Mouse (Mus musculus) liver, embryonic 15.5 days (tissue): ENCODE results near the gene Rexo2. TPM values are rescaled to one million over a fixed set of nuclear protein-coding genes. Genes with fewer than 3 reads are reported as not detected.

ENCODE experiments used
- ATAC-seq: fragments of 200-750 bp; cut with Nextera tagmentation; 2 replicates; pipeline ENCODE4 v1.8.0; 2017; ENCODE audit warnings: moderate number of reproducible peaks, mild to moderate bottlenecking, moderate library complexity; ENCODE audit not compliant: insufficient read depth
- H3K27ac ChIP-seq: fragments of 300-500 bp; sonication (generic); replicated peaks from 2 replicates; pipeline ENCODE4 v1.5.1; 2015; ENCODE audit warnings: mild to moderate bottlenecking, inconsistent platforms
- H3K27me3 ChIP-seq: fragments of 300-500 bp; sonication (generic); 2 replicates; pipeline ENCODE4 v1.6.1; 2015; ENCODE audit warnings: mild to moderate bottlenecking, inconsistent platforms
- H3K36me3 ChIP-seq: fragments of 300-500 bp; sonication (generic); replicated peaks from 2 replicates; pipeline ENCODE4 v1.6.1; 2015; ENCODE audit warnings: moderate library complexity, mild to moderate bottlenecking, inconsistent platforms
- H3K4me1 ChIP-seq: fragments of 300-500 bp; sonication (generic); replicated peaks from 2 replicates; pipeline ENCODE4 v1.6.1; 2015; ENCODE audit warnings: inconsistent platforms
- H3K4me2 ChIP-seq: fragments of 300-500 bp; sonication (generic); 2 replicates; pipeline ENCODE4 v1.6.1; 2015; ENCODE audit warnings: moderate library complexity, mild to moderate bottlenecking, inconsistent platforms
- H3K4me3 ChIP-seq: fragments of 300-500 bp; sonication (generic); replicated peaks from 2 replicates; pipeline ENCODE4 v1.5.1; 2015; ENCODE audit warnings: mild to moderate bottlenecking, inconsistent platforms
- H3K9ac ChIP-seq: fragments of 300-500 bp; sonication (generic); 2 replicates; pipeline ENCODE4 v1.6.1; 2015; ENCODE audit warnings: moderate library complexity, mild to moderate bottlenecking, inconsistent platforms
- H3K9me3 ChIP-seq: fragments of 300-500 bp; sonication (generic); replicated peaks from 2 replicates; pipeline ENCODE4 v1.6.1; 2016; ENCODE audit warnings: inconsistent platforms
- WGBS: fragments of 180-500 bp; shearing (Covaris S2); methylation state at CpG from one replicate; pipeline ENCODE4 v1.1.7; 2015; ENCODE audit warnings: mixed read lengths; ENCODE audit not compliant: insufficient replicate concordance; 5-methylcytosine and 5-hydroxymethylcytosine counted together
- polyA plus RNA-seq: library from polyadenylated mRNA; unstranded; fragments of >200 nt; fragmentation: Nextera tagmentation; extraction: Ambion mirVana; gene quantifications from 2 replicates; pipeline ENCODE4 v1.2.1, GENCODE M21; 2015

Gene Rexo2
- polyA plus RNA-seq, 1 experiment from 2014 or later: 90.9 TPM

GRCm38 (mm10) chr9:48501192-48501591 is 20.8 kb upstream of the Rexo2 start:
- H3K4me1 ChIP-seq: peaks cover 2% of the 10 kb centered on the region
- no peak overlapping the region for H3K4me3 ChIP-seq
- no peak overlapping the region for H3K27ac ChIP-seq
- no peak overlapping the region for H3K4me2 ChIP-seq
- peaks cover 19% of the 10 kb centered on the region for H3K27me3 ChIP-seq
- H3K9ac ChIP-seq: no peak overlapping the region
- H3K9me3 ChIP-seq: no peaks in the 10 kb centered on the region
- WGBS: 64% methylated on average over 7 of the region's 7 CpGs
- no peak for ATAC-seq
- no peaks in the 10 kb centered on the region for H3K36me3 ChIP-seq

DNA sequence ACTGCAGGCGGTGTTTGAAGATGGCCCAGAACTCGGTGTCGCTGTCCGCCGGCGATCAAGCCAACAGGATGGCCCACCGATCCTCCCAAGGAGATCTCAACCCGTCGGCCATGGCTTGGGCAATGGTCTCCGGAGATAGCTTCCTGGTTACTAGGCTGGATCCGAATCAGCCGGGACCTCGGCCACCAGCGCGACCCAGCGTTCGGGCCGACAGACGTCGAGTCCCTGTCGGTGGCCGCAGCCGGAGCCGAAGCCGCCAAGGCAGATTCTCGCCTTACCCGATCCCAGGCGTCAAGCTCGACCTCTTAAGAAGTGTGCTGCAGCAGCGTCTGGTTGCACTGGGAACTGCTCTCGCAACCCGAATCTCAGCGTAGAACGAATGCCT is 15.1 kb upstream of the Rexo2 start:
- Histone ChIP-seq H3K9ac (peak overlapping the region; percentile 95), H3K27ac (peak overlapping the region; percentile 90), H3K4me1 (peaks cover 24% of the 10 kb centered on the region), H3K9me3 (no peaks in the 10 kb centered on the region), H3K27me3 (no peaks in the 10 kb centered on the region), H3K4me2 (peak overlapping the region; percentile 83), H3K36me3 (peaks cover 31% of the 10 kb centered on the region), H3K4me3 (peak overlapping the region; percentile 95)
- peak; percentile 55 for ATAC-seq
- WGBS: 4% methylated on average over 34 of the region's 34 CpGs

DNA sequence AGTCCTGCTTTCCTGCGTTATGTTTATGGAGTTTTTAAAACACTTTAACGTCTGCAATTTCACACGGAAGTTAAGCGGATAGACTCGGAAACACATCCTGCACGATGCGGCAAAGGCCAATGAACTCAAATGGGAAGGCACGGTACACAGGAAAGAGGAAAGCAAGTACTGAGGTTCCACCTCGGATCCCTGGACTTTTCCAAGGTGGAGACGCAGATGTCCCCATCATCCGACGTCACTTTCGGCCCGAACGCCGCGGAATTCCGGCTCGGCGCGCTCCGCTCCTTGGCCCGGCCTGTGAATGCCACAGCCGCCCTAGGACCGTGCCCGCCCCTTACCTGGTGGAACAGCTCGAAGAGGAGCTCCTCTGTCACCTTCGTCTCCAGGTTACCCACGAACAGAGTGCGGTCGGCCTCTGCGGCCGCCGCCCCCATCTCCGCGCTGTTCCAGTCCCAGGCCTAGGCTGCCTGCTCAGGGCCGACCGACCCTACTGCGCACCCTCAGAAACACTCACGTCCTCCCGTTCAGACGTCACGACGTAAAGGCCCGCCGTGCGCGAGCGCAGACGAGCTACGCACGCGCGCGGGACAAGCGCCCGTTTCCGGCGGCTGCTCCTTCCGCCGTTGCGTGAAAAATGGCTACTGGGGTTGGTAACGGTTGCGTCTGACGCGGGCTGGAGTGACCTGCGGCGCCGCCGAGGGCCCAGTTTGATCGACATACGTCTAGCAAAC is 14.6 kb upstream of the Rexo2 start, which contains the start of the genes Rbm7 and Gm5617:
Gene Rbm7 (minus strand): TSS at position 483 of the 731 bp plus-strand sequence.
Gene Gm5617 (plus strand): TSS at position 626 of the 731 bp plus-strand sequence.
- under 1% methylated on average over 72 of the region's 72 CpGs for WGBS
- Histone ChIP-seq H3K27ac (peak within 1 kb of the TSS; percentile 90), H3K4me1 (peaks cover 24% of the 10 kb centered on the region), H3K36me3 (peaks cover 36% of the 10 kb centered on the region), H3K9me3 (no peaks in the 10 kb centered on the region), H3K4me2 (peak within 1 kb of the TSS; percentile 83), H3K9ac (peak within 1 kb of the TSS; percentile 95), H3K4me3 (peak within 1 kb of the TSS; percentile 95), H3K27me3 (no peaks in the 10 kb centered on the region)
- peak; percentile 100 for ATAC-seq

DNA sequence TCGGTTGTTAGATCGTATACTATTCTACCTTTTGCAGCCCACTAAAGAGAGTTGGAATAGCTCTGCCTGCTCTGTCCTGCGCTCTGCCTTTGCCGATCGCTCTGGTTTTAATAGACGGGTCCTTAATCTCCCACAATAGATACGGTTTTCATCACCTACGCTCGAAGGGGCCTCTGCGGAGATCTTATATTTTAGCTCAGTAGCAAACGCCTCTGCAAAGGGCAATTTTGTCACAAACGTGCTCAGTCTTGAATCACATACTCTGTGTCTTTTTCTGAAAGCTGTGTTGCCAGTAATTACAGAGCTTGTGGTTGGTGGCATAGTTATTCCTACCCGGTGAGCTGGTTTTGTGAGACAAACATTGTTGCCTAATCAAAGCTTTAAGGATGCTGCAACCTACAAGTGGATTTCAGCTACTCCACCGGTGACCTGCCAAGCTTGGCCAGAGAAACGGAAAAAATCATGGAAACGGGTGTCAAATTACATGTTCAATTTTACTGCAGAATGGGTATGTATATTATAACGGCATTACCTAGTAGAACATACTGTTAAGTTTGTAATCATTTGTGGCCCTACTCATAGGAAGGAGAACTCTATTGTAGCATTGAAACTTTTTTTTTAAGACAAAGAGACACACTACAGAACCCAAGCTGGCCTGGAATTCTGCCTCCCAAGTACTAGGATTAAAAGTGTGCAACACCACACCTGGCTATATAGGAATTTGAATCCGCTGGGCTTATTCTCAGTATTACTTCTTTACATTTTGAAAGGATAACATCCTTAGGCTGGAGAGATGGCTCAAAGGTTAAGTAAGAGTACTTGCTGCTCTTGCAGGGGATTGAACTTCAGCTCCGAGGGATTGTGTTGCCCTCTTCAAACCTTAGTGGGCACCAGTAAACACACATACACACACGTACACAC is 1.1 kb upstream of the Rexo2 start:
- Histone ChIP-seq H3K9me3 (no peaks in the 10 kb centered on the region), H3K27ac (0 out of 2 replicates have a peak overlapping the region, but pooled peaks have one; percentile 46), H3K4me2 (peak overlapping the region; percentile 98), H3K4me1 (peaks cover 38% of the 10 kb centered on the region), H3K9ac (peak overlapping the region; percentile 19; the same call in 1 of the 2 replicates), H3K4me3 (peak overlapping the region; percentile 85), H3K27me3 (no peaks in the 10 kb centered on the region), H3K36me3 (peaks cover 22% of the 10 kb centered on the region)
- WGBS: 37% methylated on average over 20 of the region's 20 CpGs
- ATAC-seq: no peak

DNA sequence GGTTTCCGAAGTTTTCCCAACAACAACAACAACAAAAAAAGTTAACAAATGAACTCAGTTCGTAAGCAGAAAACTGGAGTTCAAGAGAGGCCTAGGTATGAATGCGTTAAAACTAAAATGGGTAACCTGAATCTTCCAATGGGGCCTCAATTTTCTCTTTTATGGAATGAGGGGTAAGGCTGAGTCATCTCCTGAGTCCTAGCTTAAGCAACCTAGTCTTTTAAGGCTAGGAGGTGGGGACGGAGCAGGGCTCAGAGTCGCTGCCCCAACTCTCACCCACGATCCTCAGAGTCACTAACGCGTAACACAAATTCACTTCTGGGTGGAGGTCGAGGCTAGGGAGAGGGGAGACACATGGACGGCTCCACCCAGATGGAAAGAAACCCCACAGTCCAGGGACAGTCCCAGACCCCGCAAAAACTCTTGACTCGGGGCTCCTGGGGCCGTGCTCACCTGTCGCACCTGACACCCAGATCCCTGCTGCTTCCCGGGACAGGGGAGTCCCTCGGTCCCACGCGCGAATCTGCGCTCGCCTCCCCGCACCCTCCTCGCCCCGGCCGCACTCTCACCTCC is 499 bp downstream of the Rexo2 start:
- Histone ChIP-seq H3K9ac (peak overlapping the region; percentile 80), H3K36me3 (peaks cover 22% of the 10 kb centered on the region), H3K27ac (peak overlapping the region; percentile 72), H3K9me3 (no peaks in the 10 kb centered on the region), H3K4me1 (peaks cover 42% of the 10 kb centered on the region), H3K4me3 (peak overlapping the region; percentile 85), H3K4me2 (peak overlapping the region; percentile 98), H3K27me3 (no peaks in the 10 kb centered on the region)
- peak; percentile 32 for ATAC-seq
- 5% methylated on average over 25 of the region's 25 CpGs for WGBS

DNA sequence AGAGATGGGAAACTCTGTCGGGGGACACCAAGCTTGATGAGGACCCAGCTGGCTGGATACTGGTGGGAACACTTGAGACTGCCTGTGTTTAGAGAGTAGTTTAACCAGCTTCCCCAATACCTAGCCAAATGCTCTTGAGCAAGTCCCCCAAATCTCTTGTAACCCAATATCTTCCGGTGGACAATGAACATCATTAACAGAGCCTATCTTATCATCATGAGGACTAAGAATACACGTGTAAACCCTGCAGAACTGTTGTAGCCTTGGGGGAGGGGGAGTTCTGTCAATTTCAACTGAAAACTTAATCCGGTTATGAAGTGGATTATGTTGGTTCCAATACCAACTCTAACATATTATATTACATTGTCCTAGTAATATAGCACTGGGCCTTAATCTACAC is 1.6 kb downstream of the Rexo2 start:
- peaks cover 42% of the 10 kb centered on the region for H3K4me1 ChIP-seq
- 57% methylated on average over 4 of the region's 4 CpGs for WGBS
- no peaks in the 10 kb centered on the region for H3K9me3 ChIP-seq
- no peak overlapping the region for H3K27ac ChIP-seq
- H3K36me3 ChIP-seq: peaks cover 27% of the 10 kb centered on the region
- H3K27me3 ChIP-seq: no peaks in the 10 kb centered on the region
- no peak overlapping the region for H3K4me3 ChIP-seq
- H3K9ac ChIP-seq: no peak overlapping the region
- peak overlapping the region; percentile 98 for H3K4me2 ChIP-seq
- ATAC-seq: no peak

DNA sequence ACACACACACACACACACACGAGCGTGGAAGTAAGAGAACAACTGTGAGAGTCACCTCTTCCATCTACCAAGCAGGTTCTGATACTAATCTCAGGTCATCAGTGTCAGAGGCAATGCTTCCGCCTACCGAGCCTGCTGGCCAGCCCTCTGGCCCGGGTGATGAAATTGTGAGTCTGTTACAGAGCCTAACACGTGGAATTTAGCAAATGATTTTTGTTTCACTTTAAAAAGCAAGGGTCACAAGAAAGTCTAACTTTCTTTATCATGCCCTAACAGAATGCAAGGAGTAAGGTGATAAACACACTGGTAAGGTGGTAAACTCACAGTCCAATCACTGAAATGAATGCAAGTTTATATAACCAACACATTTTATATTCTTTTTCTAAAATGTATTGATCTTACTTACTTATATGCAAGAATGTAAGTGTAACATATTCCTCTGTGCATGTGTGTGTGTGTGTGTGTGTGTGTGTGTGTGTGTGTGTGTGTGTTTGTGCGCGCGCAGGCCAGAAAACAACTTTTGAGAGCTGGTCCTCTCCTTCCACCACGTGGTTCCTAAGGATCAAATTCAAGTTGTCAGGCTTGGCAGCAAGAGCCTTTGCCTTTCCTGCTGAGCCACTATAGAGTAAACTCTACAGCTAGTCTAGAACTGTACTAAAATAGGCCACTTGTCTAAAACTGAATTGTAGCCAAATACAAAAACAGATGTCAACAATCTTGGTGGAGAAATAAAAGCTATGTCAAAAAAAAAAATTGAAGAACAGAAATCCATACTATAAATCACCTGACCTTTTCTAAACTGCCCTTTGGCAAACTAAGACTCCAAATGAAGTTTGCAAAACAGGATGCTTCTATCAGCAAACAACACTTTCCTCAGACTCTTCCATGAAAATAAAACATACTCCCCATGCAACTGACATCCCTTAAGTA is 3.9 kb downstream of the Rexo2 start:
- Histone ChIP-seq H3K9ac (no peak overlapping the region), H3K27ac (no peak overlapping the region), H3K4me1 (peaks cover 39% of the 10 kb centered on the region), H3K27me3 (no peaks in the 10 kb centered on the region), H3K36me3 (peaks cover 37% of the 10 kb centered on the region), H3K4me3 (no peak overlapping the region), H3K4me2 (no peak overlapping the region), H3K9me3 (no peaks in the 10 kb centered on the region)
- WGBS: 70% methylated on average over 10 of the region's 10 CpGs
- ATAC-seq: no peak

- Histone ChIP-seq H3K27ac (no peak overlapping the region), H3K4me2 (no peak overlapping the region), H3K4me3 (no peak overlapping the region), H3K9ac (no peak overlapping the region), H3K9me3 (no peaks in the 10 kb centered on the region), H3K4me1 (peaks cover 22% of the 10 kb centered on the region), H3K36me3 (peaks cover 49% of the 10 kb centered on the region), H3K27me3 (no peaks in the 10 kb centered on the region)
- 82% methylated on average over 9 of the region's 9 CpGs for WGBS
- ATAC-seq: no peak
Measured at GRCm38 (mm10) chr9:48474367-48474766, 6.1 kb downstream of the Rexo2 start.

GRCm38 (mm10) chr9:48473131-48473530 is 7.3 kb downstream of the Rexo2 start:
- Histone ChIP-seq H3K4me1 (peaks cover 14% of the 10 kb centered on the region), H3K9ac (no peak overlapping the region), H3K4me3 (no peak overlapping the region), H3K9me3 (no peaks in the 10 kb centered on the region), H3K4me2 (no peak overlapping the region), H3K27ac (no peak overlapping the region), H3K27me3 (no peaks in the 10 kb centered on the region), H3K36me3 (peaks cover 56% of the 10 kb centered on the region)
- ATAC-seq: no peak
- WGBS: 80% methylated on average over 12 of the region's 12 CpGs

DNA sequence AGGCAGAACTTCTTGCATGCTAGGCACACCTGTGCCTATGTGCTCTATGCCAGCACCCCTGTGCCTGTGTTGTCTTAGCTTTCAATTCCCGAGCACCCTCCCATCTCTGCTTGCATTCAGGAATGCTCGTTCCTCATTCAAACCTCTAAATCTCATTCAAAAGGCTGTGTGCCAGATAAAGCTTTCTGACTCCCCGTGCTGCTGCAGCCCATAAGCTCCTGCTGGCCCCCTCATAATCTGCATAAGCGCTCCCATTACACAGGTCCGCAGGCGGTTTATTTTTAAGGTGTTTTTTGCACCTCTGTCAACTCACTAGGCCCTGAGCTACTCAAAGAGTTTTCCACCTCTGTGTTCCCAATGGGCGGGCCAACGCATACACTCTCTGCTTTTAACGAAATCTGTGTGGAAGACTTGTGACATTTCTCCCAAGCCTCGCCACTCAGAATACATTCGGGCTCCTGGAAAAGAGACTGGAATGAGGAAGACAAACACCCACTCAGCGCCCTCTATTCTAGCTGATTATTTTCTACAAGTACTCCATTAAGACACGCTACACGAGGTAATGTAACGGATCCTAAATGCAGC is 7.9 kb downstream of the Rexo2 start:
- H3K36me3 ChIP-seq: peaks cover 57% of the 10 kb centered on the region
- 84% methylated on average over 15 of the region's 15 CpGs for WGBS
- H3K9me3 ChIP-seq: no peaks in the 10 kb centered on the region
- H3K4me1 ChIP-seq: peaks cover 12% of the 10 kb centered on the region
- H3K27ac ChIP-seq: no peak overlapping the region
- ATAC-seq: no peak
- no peaks in the 10 kb centered on the region for H3K27me3 ChIP-seq
- H3K4me2 ChIP-seq: no peak overlapping the region
- H3K4me3 ChIP-seq: no peak overlapping the region
- no peak overlapping the region for H3K9ac ChIP-seq
